In genomic region chr19:48463494-48463893, GRCm38 (mm10) we compare ENCODE assay signal across 16 mouse cellular contexts.
DNase-seq lines count a peak whose midpoint lies in the region; ATAC-seq lines count a peak whose summit lies in the region.
"Had no signal": no experiment of that assay in that cellular context is flagged by ENCODE, and none has a peak within 500 bp of the region (broad histone marks: within the 10 kb centered on the region; RNA-seq: fewer than 3 reads in every experiment).

No protein-coding gene starts in this region.

- peak; percentile 69; the same call in 1 of the 2 replicates for ATAC-seq in forebrain, embryonic 13.5 days
- no peak for ATAC-seq in forebrain, embryonic 11.5 days (replicated peaks; ENCODE audit: low FRiP score)
- ATAC-seq in lung, embryonic 15.5 days (ENCODE audit: borderline replicate concordance, extremely low read depth, low FRiP score, low TSS enrichment): peak; percentile 72
- no peak for ATAC-seq in cerebellum, adult (ENCODE audit: insufficient number of reproducible peaks, low FRiP score, low TSS enrichment)

- no peak for DNase-seq in forebrain, embryonic 11.5 days (ENCODE audit: low spot score)
- DNase-seq in lung, adult 18-20 months: no peak
- DNase-seq in layer of hippocampus, adult 9-11 months: peak; percentile 67
- peak; percentile 56 to 62 for DNase-seq in right cerebral cortex, postnatal 10 days (ENCODE audit: low spot score in 2 of 2)
- no peak for DNase-seq in retina, embryonic 14.5 days (ENCODE audit: low spot score)
- DNase-seq: cerebellum, postnatal 25 days; gastrocnemius, postnatal 36 days; heart, postnatal 10 days; midbrain, embryonic 14.5 days; thymus, postnatal 4 days had no signal

- H3K9ac ChIP-seq in forebrain, embryonic 13.5 days: no peak overlapping the region
- no peak overlapping the region for H3K9ac ChIP-seq in forebrain, embryonic 11.5 days (ENCODE audit: low read length)
- no peak overlapping the region for H3K9ac ChIP-seq in lung, embryonic 15.5 days
- H3K9ac ChIP-seq: liver, embryonic 15.5 days; neural tube, embryonic 12.5 days; stomach, embryonic 15.5 days had no signal

- 80% methylated on average over 3 of the region's 3 CpGs for WGBS in forebrain, embryonic 13.5 days
- WGBS in forebrain, embryonic 11.5 days: 95% methylated on average over 3 of the region's 3 CpGs
- 44% methylated on average over 3 of the region's 3 CpGs for WGBS in lung, embryonic 15.5 days

- no peaks in the 10 kb centered on the region for H3K36me3 ChIP-seq in forebrain, embryonic 13.5 days (ENCODE audit: poor library complexity, severe bottlenecking)
- no peaks in the 10 kb centered on the region for H3K36me3 ChIP-seq in forebrain, embryonic 11.5 days (ENCODE audit: control insufficient read depth, insufficient read depth, low read length)
- no peaks in the 10 kb centered on the region for H3K36me3 ChIP-seq in lung, embryonic 15.5 days
- H3K36me3 ChIP-seq: liver, embryonic 15.5 days; neural tube, embryonic 12.5 days; stomach, embryonic 15.5 days had no signal

- no peak overlapping the region; the same call in 1 of the 2 replicates for H3K27ac ChIP-seq in forebrain, embryonic 13.5 days
- H3K27ac ChIP-seq in forebrain, embryonic 11.5 days (ENCODE audit: low read depth, low read length): no peak overlapping the region
- H3K27ac ChIP-seq in lung, embryonic 15.5 days: no peak overlapping the region
- H3K27ac ChIP-seq: liver, embryonic 15.5 days; neural tube, embryonic 12.5 days; stomach, embryonic 15.5 days had no signal

- no peaks in the 10 kb centered on the region for H3K27me3 ChIP-seq in forebrain, embryonic 13.5 days
- H3K27me3 ChIP-seq in forebrain, embryonic 11.5 days (ENCODE audit: control insufficient read depth, insufficient read depth, low read length): no peaks in the 10 kb centered on the region
- no peaks in the 10 kb centered on the region for H3K27me3 ChIP-seq in lung, embryonic 15.5 days
- H3K27me3 ChIP-seq: liver, embryonic 15.5 days; neural tube, embryonic 12.5 days; stomach, embryonic 15.5 days had no signal

- H3K4me1 ChIP-seq in forebrain, embryonic 13.5 days: 0 out of 2 replicates have a peak, but pooled peaks cover 3% of the 10 kb centered on the region
- H3K4me1 ChIP-seq in forebrain, embryonic 11.5 days (replicated peaks; ENCODE audit: control insufficient read depth, insufficient read depth, low read length): no peaks in the 10 kb centered on the region
- H3K4me1 ChIP-seq in lung, embryonic 15.5 days: 0 out of 2 replicates have a peak, but pooled peaks cover 6% of the 10 kb centered on the region
- H3K4me1 ChIP-seq: liver, embryonic 15.5 days; neural tube, embryonic 12.5 days; stomach, embryonic 15.5 days had no signal

- no peak overlapping the region for H3K4me3 ChIP-seq in forebrain, embryonic 13.5 days
- no peak overlapping the region for H3K4me3 ChIP-seq in forebrain, embryonic 11.5 days (ENCODE audit: low read depth, low read length)
- no peak overlapping the region for H3K4me3 ChIP-seq in lung, embryonic 15.5 days
- H3K4me3 ChIP-seq: liver, embryonic 15.5 days; neural tube, embryonic 12.5 days; stomach, embryonic 15.5 days had no signal

- H3K9me3 ChIP-seq in forebrain, embryonic 13.5 days (replicated peaks): no peaks in the 10 kb centered on the region
- no peaks in the 10 kb centered on the region for H3K9me3 ChIP-seq in forebrain, embryonic 11.5 days (ENCODE audit: control insufficient read depth, low read length)
- no peaks in the 10 kb centered on the region for H3K9me3 ChIP-seq in lung, embryonic 15.5 days
- H3K9me3 ChIP-seq: liver, embryonic 15.5 days; neural tube, embryonic 12.5 days; stomach, embryonic 15.5 days had no signal

- no peak overlapping the region for H3K4me2 ChIP-seq in forebrain, embryonic 13.5 days
- H3K4me2 ChIP-seq in forebrain, embryonic 11.5 days (ENCODE audit: low read depth, low read length, severe bottlenecking): no peak overlapping the region
- no peak overlapping the region for H3K4me2 ChIP-seq in lung, embryonic 15.5 days
- H3K4me2 ChIP-seq: liver, embryonic 15.5 days; neural tube, embryonic 12.5 days; stomach, embryonic 15.5 days had no signal

Comparison
In these comparisons a context has a peak if more than half of its experiments do, and no peak if none do; other contexts are left out.
1. ATAC-seq: peak in forebrain, embryonic 13.5 days (single experiment) and lung, embryonic 15.5 days (single experiment); none in forebrain, embryonic 11.5 days (single experiment) and cerebellum, adult (single experiment).
2. DNase-seq: peak in layer of hippocampus, adult 9-11 months (single experiment) and right cerebral cortex, postnatal 10 days (2 of 2); none in forebrain, embryonic 11.5 days (single experiment), lung, adult 18-20 months (0 of 2) and retina, embryonic 14.5 days (single experiment).